Mouse (Mus musculus): ENCODE results near the gene Kat2b. TPM values are rescaled to one million over a fixed set of nuclear protein-coding genes. Genes with fewer than 3 reads are reported as not detected.
A peak's percentile ranks its signal among the peaks of the same experiment; 100 is the strongest.

The Kat2b gene
- total and polyA plus RNA-seq, 3 experiments = 2.4 to 52.2 (median 27.1) TPM

DNA sequence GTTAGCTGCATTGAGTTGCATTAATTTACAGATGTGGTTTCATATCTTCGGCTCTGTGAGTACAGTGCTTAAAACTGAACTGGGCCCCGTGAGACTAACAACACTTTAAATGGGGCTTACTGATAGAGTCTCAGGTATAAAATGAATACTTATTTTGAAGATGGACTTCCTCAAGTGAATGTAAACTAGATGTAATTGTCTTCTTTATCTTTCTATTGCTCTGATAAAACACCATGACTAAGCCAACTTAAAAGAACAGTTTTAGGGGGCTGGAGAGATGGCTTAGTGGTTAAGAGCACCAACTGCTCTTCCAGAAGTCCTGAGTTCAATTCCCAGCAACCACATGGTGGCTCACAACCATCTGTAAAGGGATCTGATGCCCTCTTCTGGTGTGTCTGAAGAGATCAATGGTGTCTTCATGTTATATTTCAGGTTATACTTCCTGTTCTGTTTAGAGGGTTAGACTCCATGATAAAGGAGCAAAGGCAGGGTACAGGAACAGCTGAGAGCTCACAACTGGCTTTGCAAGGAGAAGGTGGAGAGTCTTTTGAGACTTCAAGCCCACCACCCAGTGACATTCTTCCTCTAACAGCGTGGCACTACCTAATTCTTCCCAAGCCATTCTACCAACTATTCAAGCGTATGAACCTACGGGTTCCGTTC lies 50.8 kb downstream of the Kat2b start:
- ATAC-seq (ENCODE audit: extremely low read depth, insufficient number of reproducible peaks, low FRiP score, poor library complexity, severe bottlenecking) (no peak), DNase-seq (ENCODE audit: low spot score) (no peak)
- H3K4me3 ChIP-seq (ENCODE audit: low read depth, low read length) = no peak overlapping the region
- TF ChIP-seq POLR2AphosphoS5 (IDR thresholded peaks at IDR 0.05; ENCODE audit: insufficient replicate concordance, low read depth, low read length) (no peak), GATA1 (IDR thresholded peaks at IDR 0.05; ENCODE audit: borderline replicate concordance, low read length) (no peak), CTCF (IDR thresholded peaks at IDR 0.05; ENCODE audit: low read depth, low read length) (no peak), TAL1 (conservative IDR thresholded peaks at IDR 0.05; ENCODE audit: low read depth, low read length) (no peak), GATA2 (IDR thresholded peaks at IDR 0.05; ENCODE audit: borderline replicate concordance, low read depth, low read length) (no peak)
- no peaks in the 10 kb centered on the region for H3K27me3 ChIP-seq (ENCODE audit: insufficient read depth, low read length)
- peaks cover 44% of the 10 kb centered on the region for H3K36me3 ChIP-seq (replicated peaks)
- H3K9me3 ChIP-seq (replicated peaks) = no peaks in the 10 kb centered on the region
- peaks cover 44% of the 10 kb centered on the region for H3K4me1 ChIP-seq (ENCODE audit: insufficient read depth, low read depth, low read length)

DNA sequence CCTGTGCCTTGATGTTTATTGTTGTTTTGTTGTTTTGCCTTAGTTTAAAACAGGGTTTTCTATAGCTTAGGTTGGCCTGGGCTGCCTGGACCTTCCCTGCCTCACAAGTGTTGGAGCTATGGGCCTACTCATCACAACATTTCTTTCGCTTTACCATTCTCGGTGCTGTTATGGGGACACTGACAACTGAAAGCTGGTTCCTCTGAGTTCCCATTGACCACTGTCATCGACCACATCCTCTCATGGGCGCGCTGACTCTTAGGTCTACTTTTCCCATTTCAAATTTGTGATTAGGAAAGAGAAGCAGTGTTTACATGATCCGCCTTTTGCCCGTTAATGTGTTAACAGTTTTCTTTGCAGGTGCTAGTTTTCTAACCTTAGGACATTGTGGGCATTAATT lies 51.7 kb downstream of the Kat2b start:
- H3K9me3 ChIP-seq (replicated peaks) = no peaks in the 10 kb centered on the region
- TF ChIP-seq GATA1 (IDR thresholded peaks at IDR 0.05; ENCODE audit: borderline replicate concordance, low read length) (no peak), POLR2AphosphoS5 (IDR thresholded peaks at IDR 0.05; ENCODE audit: insufficient replicate concordance, low read depth, low read length) (no peak), TAL1 (conservative IDR thresholded peaks at IDR 0.05; ENCODE audit: low read depth, low read length) (no peak), GATA2 (IDR thresholded peaks at IDR 0.05; ENCODE audit: borderline replicate concordance, low read depth, low read length) (no peak), CTCF (IDR thresholded peaks at IDR 0.05; ENCODE audit: low read depth, low read length) (no peak)
- DNase-seq (ENCODE audit: low spot score) (no peak), ATAC-seq (ENCODE audit: extremely low read depth, insufficient number of reproducible peaks, low FRiP score, poor library complexity, severe bottlenecking) (no peak)
- peaks cover 39% of the 10 kb centered on the region for H3K36me3 ChIP-seq (replicated peaks)
- H3K4me3 ChIP-seq (ENCODE audit: low read depth, low read length) = no peak overlapping the region
- H3K27me3 ChIP-seq (ENCODE audit: insufficient read depth, low read length) = no peaks in the 10 kb centered on the region
- H3K4me1 ChIP-seq (ENCODE audit: insufficient read depth, low read depth, low read length) = peaks cover 53% of the 10 kb centered on the region

DNA sequence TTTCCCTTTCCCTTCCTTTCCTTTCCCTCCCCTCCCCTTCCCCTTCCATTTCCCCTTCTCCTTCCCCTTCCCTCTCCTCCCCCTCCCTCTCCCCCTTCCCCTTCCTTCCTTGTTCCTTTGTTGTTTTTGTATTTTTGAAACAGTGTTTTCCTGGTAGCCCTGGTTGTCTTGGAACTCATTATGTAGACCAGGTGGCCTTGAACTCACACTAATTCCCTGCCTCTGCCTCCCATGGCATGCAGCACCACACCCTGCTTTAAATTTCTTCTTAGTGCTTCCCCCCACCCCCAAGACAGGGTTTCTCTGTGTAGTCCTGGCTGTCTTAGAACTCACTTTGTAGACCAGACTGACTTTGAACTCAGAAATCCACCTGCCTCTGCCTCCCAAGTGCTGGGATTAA lies 52.7 kb downstream of the Kat2b start:
- Histone ChIP-seq H3K9me3 (replicated peaks) (no peaks in the 10 kb centered on the region), H3K4me3 (ENCODE audit: low read depth, low read length) (no peak overlapping the region), H3K4me1 (ENCODE audit: insufficient read depth, low read depth, low read length) (peaks cover 58% of the 10 kb centered on the region), H3K36me3 (replicated peaks) (peaks cover 47% of the 10 kb centered on the region), H3K27me3 (ENCODE audit: insufficient read depth, low read length) (no peaks in the 10 kb centered on the region)
- DNase-seq (ENCODE audit: low spot score) = no peak
- TF ChIP-seq GATA2 (IDR thresholded peaks at IDR 0.05; ENCODE audit: borderline replicate concordance, low read depth, low read length) = no peak
- no peak for TF ChIP-seq POLR2AphosphoS5 (IDR thresholded peaks at IDR 0.05; ENCODE audit: insufficient replicate concordance, low read depth, low read length)
- no peak for ATAC-seq (ENCODE audit: extremely low read depth, insufficient number of reproducible peaks, low FRiP score, poor library complexity, severe bottlenecking)

DNA sequence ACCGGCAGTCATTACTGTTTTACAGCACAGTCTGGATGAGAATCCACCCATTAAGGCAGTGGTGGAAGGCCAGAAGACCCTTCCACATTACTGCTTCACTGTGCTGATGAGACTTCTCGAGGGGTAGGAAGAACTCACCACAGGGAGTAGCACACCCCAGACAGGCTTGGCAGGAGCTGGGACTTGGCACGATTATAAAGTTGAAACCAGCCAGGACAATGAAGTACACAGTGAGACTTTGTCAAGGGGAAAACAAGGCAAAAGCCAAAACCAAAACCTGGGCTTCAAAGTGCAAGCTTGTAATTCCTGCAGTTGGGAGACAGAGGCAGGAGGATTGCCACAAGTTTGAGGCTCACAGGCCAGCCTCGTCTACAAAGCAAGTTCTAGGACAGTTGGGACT lies 54.0 kb downstream of the Kat2b start:
- TF ChIP-seq TAL1 (conservative IDR thresholded peaks at IDR 0.05; ENCODE audit: low read depth, low read length) (no peak), GATA2 (IDR thresholded peaks at IDR 0.05; ENCODE audit: borderline replicate concordance, low read depth, low read length) (no peak), CTCF (IDR thresholded peaks at IDR 0.05; ENCODE audit: low read depth, low read length) (no peak), POLR2AphosphoS5 (IDR thresholded peaks at IDR 0.05; ENCODE audit: insufficient replicate concordance, low read depth, low read length) (no peak), GATA1 (IDR thresholded peaks at IDR 0.05; ENCODE audit: borderline replicate concordance, low read length) (no peak)
- H3K27me3 ChIP-seq (ENCODE audit: insufficient read depth, low read length) = no peaks in the 10 kb centered on the region
- no peaks in the 10 kb centered on the region for H3K9me3 ChIP-seq (replicated peaks)
- ATAC-seq (ENCODE audit: extremely low read depth, insufficient number of reproducible peaks, low FRiP score, poor library complexity, severe bottlenecking) (no peak), DNase-seq (ENCODE audit: low spot score) (no peak)
- no peak overlapping the region; the same call in 1 of the 2 replicates for H3K4me3 ChIP-seq (ENCODE audit: low read depth, low read length)
- peaks cover 48% of the 10 kb centered on the region for H3K36me3 ChIP-seq (replicated peaks)
- H3K4me1 ChIP-seq (ENCODE audit: insufficient read depth, low read depth, low read length) = peaks cover 62% of the 10 kb centered on the region

DNA sequence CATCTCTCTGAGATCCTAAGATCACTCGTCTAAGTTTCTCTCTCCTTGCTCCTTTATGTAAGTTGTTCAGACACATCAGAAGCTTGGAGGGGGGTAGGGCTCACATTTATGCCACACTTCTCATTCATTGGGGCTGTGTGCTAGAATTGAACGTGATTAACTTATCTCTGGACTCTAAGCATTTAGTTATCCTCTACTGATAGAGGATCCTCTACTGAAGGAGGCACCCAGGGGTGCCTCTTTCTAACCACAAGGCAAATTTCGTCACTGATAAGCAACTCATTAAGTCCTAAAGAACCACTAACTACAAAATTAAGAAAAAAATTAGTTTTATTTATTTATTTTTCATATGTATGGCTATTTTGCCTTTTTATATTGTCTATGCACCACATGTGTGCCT lies 55.5 kb downstream of the Kat2b start:
- Histone ChIP-seq H3K4me3 (ENCODE audit: low read depth, low read length) (peak overlapping the region; percentile 22; the same call in 1 of the 2 replicates), H3K36me3 (replicated peaks) (peaks cover 49% of the 10 kb centered on the region), H3K27me3 (ENCODE audit: insufficient read depth, low read length) (no peaks in the 10 kb centered on the region), H3K4me1 (ENCODE audit: insufficient read depth, low read depth, low read length) (peaks cover 61% of the 10 kb centered on the region), H3K9me3 (replicated peaks) (no peaks in the 10 kb centered on the region)
- ATAC-seq (ENCODE audit: extremely low read depth, insufficient number of reproducible peaks, low FRiP score, poor library complexity, severe bottlenecking) (peak; percentile 96), DNase-seq (ENCODE audit: low spot score) (peak; percentile 35)
- TF ChIP-seq POLR2AphosphoS5 (IDR thresholded peaks at IDR 0.05; ENCODE audit: insufficient replicate concordance, low read depth, low read length) (no peak), CTCF (IDR thresholded peaks at IDR 0.05; ENCODE audit: low read depth, low read length) (no peak), TAL1 (conservative IDR thresholded peaks at IDR 0.05; ENCODE audit: low read depth, low read length) (0 out of 2 replicates have a peak, but pooled peaks have one; percentile 14)

DNA sequence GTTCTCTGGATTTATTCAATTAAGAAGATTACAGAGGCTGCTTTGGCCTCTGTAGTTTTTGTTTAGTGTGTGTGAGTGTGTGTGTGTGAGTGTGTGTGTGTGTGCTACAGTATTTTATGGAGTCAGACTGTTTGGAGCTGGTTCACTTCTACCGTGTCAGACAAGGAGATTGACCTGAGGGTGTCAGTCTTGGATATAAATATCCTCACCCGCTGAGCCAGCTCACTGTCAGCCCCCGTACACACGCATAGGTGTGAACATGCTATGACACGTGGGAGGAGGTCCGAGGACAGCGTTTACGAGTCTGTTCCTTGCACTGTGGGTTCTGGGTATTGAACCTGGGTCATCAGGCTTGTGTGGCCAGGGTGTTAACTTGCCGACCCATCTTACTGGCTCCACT lies 57.1 kb downstream of the Kat2b start:
- TF ChIP-seq GATA2 (IDR thresholded peaks at IDR 0.05; ENCODE audit: borderline replicate concordance, low read depth, low read length) = no peak
- TF ChIP-seq CTCF (IDR thresholded peaks at IDR 0.05; ENCODE audit: low read depth, low read length) = no peak
- TF ChIP-seq GATA1 (IDR thresholded peaks at IDR 0.05; ENCODE audit: borderline replicate concordance, low read length) = no peak
- no peak for TF ChIP-seq TAL1 (conservative IDR thresholded peaks at IDR 0.05; ENCODE audit: low read depth, low read length)
- TF ChIP-seq POLR2AphosphoS5 (IDR thresholded peaks at IDR 0.05; ENCODE audit: insufficient replicate concordance, low read depth, low read length) = no peak
- Histone ChIP-seq H3K36me3 (replicated peaks) (peaks cover 56% of the 10 kb centered on the region), H3K9me3 (replicated peaks) (no peaks in the 10 kb centered on the region), H3K4me3 (ENCODE audit: low read depth, low read length) (no peak overlapping the region), H3K4me1 (ENCODE audit: insufficient read depth, low read depth, low read length) (peaks cover 48% of the 10 kb centered on the region), H3K27me3 (ENCODE audit: insufficient read depth, low read length) (no peaks in the 10 kb centered on the region)
- DNase-seq (ENCODE audit: low spot score) = no peak
- no peak for ATAC-seq (ENCODE audit: extremely low read depth, insufficient number of reproducible peaks, low FRiP score, poor library complexity, severe bottlenecking)
